Mouse (Mus musculus) embryo, embryonic 10 days (tissue): ENCODE data around the gene Fam155a.
A peak's percentile ranks its signal among the peaks of the same experiment; 100 is the strongest.

Source experiments
- DNase-seq: peaks from one replicate; pipeline ENCODE4 v3.0.0-alpha.2; 2015; ENCODE audit warnings: low spot score

Gene Fam155a

GRCm38 (mm10) chr8:9274117-9274516 is 496.8 kb downstream of the Fam155a start:
- no peak for DNase-seq

- no peak for DNase-seq
Measured at GRCm38 (mm10) chr8:9264378-9264777, 506.6 kb downstream of the Fam155a start.

DNA sequence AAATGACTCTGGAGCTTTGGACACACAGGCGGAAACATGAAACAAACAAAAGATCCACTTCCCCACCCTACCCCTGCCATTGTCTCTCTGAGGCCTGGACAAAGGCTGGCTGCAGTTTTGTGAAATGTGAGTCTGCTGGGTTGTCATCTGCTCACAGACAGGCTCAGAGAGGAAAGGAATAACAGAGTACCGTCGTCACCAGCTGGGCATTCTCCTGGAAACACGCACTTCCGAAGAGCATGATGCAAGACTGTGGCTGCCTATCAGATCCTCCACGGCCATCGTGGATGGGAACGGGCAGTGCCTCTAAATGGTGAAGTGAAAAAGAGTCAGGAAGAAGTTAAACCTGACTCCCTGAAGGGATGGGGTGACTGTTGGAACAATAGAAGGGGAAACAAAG is 509.4 kb downstream of the Fam155a start:
- DNase-seq, result no peak

GRCm38 (mm10) chr8:9255316-9255715 is 515.6 kb downstream of the Fam155a start:
- DNase-seq, result no peak

GRCm38 (mm10) chr8:9252991-9253390 is 518.0 kb downstream of the Fam155a start:
- DNase-seq, result no peak

DNA sequence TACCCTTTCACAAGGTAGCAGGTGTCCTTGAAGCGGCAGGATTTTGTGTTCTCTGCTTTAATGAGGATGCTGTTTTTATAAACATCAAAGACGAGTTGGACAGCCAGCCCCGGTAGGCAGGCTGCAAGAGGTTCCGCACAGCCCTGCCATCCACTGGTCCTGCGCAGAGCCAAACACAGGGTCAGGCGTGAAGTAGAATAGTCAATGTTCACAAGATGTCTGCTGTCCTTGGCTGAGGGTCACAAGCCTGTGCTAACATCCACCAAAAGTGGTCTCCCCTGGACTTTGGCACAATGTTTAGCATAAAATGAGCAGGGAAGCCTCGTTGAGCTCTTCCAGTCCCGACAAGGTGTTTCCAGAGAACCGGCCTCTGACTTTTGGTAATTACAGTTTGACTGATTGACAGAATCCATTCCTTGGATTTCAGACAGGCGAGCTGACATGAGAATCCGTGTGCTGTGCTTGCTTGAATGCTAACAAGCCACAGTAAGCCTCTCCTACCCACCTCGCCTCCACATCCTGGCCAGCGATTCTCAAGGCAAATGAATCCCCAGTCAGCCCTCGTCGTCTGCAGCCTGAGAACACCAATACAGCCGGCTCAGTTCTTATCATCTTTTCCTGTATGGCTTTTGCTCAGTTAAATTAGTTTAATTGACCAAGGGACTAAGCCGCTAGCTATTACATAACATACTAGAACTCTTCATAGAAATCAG is 522.7 kb downstream of the Fam155a start:
- DNase-seq, result no peak

DNA sequence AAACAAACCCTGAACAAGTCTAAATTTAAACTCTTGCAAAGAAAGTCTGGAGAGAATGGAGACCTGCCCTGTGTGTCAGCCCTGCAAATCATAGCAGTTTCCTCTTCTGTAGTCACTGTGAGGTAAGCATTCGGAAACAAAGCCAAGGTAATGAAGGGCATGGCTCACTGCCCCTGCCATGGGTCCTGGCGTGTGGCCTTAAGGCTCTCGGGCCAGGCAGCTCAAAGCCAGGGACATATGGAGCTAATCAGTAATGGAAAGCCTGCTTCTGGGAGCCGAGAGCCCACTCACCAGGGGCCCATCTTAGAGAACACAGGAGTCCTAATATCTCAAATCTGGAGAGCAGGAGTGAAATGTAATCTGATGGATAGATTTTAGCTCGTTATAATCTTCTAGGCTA is 525.0 kb downstream of the Fam155a start:
- DNase-seq, result peak; percentile 41

GRCm38 (mm10) chr8:9240996-9241395 is 530.0 kb downstream of the Fam155a start:
- peak; percentile 21 for DNase-seq

GRCm38 (mm10) chr8:9239741-9240140 is 531.2 kb downstream of the Fam155a start:
- DNase-seq, result no peak

DNA sequence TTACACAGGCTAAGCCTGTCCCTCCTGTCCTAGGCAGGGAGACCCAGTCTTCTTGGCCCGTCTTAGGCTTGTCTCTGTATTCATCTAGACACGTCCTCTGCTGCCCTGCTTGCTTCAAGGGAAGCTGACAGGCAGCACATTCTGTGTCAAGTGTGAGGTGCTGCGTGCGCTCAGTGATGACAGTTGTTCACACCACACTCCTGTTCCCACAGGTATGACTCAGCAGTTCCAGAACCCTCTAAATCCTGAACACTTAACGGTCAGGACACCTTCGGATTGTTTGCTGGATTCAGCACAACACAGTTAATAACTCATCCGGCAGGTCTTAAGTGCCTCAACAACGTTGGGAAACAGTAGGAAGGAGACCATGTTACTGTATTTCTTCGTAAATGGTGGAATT is 532.0 kb downstream of the Fam155a start:
- no peak for DNase-seq

DNA sequence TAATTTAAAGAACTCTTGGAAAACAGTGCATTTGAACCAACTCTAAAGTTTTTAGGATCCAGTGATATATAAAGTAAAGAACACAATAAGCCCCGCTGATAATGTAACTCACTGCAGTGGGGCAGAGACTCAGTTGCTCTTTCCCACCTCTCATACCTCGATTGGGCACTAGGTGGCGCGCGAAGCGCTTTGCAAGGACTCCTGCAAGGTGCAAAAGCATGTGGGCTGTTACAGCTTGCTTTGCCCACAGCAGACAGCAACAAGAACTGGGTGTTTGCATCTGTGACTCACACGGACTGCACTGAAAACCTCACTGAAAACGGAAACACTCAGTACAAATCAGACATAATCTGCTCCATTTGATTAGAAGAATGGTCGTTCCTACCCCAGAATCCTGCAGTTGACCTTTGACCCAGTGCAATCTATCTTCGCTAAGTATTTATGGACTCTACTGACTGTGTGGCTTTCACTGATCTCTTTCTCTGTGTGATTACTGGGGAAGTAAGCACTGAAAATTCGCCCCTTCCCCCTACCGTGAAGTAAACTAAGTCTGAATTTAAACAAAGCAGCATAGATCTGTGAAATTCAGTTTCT is 537.5 kb downstream of the Fam155a start:
- DNase-seq, result peak; percentile 92

DNA sequence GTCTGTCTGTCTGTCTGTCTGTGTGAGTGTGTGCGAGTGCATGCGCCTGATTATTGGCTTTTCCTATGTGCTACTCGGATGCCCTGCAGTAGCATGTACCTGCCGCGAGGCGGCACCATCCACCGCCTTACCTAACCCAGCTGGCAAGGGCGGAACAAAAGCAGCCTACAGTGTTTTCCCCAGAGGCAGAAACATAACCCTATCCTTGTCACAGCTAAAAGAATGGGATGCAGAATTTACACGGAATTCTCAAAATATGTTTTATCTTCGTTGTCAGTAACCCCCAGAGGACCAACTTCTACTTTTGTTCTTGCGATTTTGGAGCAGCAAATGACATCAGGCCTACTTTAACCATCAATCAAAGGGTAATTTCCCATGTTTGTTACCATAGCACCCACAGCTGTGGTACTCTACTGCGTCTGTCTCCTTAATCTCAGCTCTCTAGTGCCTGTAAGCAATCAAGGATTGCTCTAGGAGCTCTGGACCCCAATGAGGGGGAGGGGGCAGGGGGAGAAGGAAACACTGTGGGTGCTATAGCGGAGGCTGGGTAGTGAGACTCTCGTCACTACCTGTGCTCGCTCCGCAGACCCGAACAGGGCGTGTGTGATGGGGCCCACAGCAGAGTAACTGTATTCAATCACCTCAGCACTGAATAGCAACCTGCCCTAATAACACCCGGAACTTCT is 543.0 kb downstream of the Fam155a start:
- DNase-seq, result peak; percentile 85

- no peak for DNase-seq
Measured at GRCm38 (mm10) chr8:9226767-9227166, 544.2 kb downstream of the Fam155a start.

DNA sequence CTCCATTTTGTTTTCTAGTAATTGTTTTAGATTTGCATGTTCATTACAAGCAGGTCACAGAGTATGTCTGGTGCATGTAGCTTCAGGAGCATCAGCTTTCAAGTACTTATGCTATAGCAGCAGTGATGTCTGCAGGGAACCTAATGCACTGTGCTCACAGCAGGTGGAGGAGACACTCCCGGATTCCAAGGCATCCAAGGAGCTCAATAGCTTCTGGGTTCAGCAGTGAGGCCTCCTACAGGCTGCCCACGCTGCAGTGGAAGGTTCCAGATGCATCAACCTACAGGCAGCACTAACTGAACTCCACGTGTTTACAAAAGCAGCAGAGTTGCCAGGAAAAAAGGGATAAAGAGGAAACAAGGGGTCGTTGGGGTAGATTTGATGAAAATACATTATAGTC is 559.2 kb downstream of the Fam155a start:
- no peak for DNase-seq

DNA sequence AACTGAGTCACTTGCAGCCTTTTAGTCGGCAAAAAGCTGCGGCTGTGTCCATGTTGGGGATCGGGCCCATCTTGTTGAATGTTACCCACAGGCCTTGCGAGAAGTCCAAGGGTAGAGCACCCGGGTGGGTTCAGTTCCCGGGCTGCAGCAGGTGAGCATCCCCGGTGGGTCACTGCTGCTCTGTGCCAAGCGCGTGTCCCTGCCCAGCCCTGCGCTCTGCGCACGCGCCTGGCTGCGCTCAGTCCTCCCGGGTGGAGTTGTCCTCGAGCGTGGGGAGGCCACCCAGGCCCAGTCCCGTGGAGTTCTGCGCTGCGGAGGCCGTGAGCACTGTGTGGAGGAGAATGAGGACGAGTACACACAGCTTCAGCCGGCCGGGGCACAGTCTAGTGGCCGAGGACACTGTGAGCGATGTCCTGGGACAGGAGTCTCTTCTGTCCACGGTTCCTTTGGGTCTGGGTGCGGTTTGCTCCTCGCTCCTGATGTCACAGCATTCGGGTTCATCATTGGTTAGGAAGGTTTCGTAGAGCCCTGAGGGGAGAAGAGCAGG is 563.4 kb downstream of the Fam155a start:
- DNase-seq, result no peak

DNA sequence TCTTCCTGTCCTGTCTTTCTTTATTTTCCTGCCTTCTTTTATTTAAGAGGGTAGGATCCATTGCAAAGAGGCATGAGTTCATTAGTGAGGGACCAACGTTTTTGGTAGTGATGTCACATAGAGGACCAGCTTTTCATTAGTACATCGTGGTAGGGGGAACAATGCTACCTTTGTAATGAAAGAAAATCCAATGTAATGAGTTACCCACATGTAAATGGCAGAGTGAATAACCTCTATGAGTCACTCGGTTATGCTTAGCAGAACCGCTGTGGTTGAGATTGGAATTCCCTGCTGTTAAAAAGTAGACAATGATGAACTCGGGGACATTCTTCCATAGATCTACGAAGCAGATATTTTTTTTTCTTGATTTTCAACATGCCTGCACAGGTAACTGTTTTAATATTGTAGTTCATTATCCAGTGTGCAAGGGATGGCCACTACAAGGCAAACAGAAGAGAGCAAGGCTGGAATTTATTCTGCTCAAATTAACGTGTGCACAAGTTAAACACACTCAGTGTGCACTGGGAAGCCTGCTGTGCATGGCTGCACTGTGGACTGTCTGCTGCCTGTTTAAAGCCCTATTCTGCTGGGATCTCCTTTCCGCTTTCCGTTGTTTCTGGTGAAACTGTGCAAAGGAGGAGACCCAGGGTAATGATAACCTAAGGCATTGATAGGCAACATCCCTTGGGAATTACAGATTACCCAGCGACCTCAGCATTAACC is 566.5 kb downstream of the Fam155a start:
- DNase-seq, result no peak

DNA sequence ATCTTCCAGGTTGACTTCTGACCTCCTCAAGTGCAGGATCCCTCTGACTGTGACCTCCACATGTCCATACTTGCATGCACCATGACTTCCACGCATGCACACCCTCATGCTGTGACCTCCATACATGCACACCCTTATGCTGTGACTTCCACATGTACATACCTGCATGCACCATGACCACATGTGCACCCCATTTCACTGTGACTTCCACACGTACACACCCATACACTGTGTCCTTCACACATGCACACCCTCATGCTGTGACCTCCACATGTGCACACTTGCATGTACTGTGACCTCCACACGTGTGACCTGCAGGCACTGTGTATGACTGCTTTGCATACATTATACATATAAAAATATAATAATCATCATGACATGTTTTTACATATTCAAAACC is 570.9 kb downstream of the Fam155a start:
- no peak for DNase-seq

- DNase-seq, result no peak
Measured at GRCm38 (mm10) chr8:9191682-9192081, 579.3 kb downstream of the Fam155a start.

DNA sequence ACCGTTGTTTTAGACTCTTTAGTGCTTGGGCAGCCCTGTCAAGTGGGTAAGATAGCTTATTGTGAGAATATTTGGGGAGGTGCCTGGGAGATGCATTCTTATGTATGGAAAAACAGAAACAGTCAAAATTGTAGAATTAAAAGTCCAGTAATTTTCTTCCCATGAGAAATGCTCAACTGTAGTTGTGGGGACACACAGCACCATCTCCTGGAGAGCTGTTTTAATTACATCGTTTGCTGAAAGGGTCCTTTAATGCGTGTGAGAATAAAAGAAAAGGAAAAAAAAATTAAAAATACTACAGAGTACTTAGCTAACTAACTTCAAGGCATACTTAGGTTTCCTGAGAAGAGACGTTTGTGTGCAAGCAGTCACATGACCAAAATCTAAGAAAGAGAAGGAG is 582.3 kb downstream of the Fam155a start:
- DNase-seq, result peak; percentile 42

GRCm38 (mm10) chr8:9185200-9185599 is 585.8 kb downstream of the Fam155a start:
- DNase-seq, result no peak

DNA sequence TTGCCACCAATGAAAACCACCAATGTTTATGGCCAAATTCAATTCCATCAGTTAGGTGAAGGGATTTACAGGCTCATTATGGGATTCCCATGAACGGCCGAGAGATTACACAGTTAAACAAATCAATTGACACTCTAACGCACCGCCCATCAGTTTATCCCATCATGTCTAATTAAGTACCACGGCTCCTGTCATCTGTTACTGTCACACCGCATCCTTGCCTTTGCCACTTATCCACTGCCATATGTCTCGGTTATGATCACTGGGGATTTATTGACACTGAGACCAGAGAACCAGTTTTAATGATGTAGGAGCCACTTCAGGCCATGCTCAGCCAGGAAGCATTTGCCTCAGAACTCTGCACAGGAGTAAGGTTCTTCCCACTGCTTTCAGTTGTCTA is 588.5 kb downstream of the Fam155a start:
- DNase-seq, result no peak

GRCm38 (mm10) chr8:9180686-9181315 is 590.2 kb downstream of the Fam155a start:
- no peak for DNase-seq
